Mouse (Mus musculus) layer of hippocampus, adult 8-10 months (tissue): Measurements from ENCODE around the gene Plin3. TPM values are rescaled to one million over a fixed set of nuclear protein-coding genes. Genes with fewer than 3 reads are reported as not detected.

Experiments used
- DNase-seq, 2 experiments: peaks; one replicate each; pipeline ENCODE4 v3.0.0; 2022; ENCODE audit warnings: low spot score in 2 of 2
- total RNA-seq, 4 experiments: library from RNA; stranded (reverse); gene quantifications; 2 replicates each; pipeline ENCODE4 v1.2.4; 2022

The Plin3 gene
- total RNA-seq, 4 experiments from 2014 or later = 13.2 to 22.6 (median 19.6) TPM

DNA sequence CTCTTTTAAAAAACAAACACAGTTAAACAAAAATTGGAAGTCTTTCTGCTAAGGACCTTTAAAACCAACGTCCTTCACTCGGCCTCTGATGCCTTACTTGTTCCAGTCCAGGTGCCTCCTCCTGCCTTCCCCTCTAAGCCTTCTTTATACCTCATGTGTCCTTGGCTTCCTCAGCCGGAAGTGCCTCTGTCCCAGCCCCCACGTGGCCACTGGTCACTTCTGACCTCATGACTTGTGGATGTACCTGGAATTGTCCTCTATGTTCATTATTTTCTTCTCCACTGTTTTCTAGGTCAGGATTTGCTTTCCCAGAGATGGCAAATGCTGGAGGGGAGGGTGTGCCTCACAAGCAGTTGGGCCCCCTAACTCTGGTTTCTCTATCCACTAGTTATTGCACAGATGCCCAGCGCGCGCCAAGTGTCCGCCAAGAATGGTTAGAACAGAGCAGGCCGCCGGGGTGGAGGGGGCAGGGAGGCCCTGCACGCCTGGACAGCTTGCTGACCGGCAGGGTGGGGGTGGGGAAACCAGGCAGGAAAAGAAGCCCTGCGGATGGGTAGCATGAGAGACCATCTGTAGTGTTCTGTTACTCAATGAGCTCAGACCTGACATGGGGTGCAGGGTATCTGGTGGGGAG lies 9.8 kb upstream of the Plin3 start:
- DNase-seq = no peak

DNA sequence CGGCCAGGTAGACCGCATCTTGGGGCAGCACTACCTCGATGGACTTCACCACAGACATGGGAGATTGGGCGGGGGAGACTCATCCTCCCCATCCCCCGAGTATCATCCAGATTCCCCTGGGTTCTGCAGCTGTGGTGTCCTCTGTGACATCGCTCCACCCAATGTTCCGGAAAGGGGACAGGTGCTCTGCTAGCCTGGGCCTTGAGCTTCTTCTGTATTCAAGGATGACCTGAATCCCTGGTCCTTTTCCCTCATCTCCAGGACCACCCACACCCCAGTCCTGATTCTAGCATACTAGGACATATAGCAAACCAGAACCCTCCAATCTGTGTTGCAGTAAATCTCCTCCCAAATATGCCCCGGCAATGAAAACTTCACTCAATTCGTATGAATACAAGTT lies 7.5 kb upstream of the Plin3 start, which contains the start of gene Arrdc5:
Arrdc5 (minus strand) TSS at position 101 of the 400 bp plus-strand sequence.
- no peak for DNase-seq

DNA sequence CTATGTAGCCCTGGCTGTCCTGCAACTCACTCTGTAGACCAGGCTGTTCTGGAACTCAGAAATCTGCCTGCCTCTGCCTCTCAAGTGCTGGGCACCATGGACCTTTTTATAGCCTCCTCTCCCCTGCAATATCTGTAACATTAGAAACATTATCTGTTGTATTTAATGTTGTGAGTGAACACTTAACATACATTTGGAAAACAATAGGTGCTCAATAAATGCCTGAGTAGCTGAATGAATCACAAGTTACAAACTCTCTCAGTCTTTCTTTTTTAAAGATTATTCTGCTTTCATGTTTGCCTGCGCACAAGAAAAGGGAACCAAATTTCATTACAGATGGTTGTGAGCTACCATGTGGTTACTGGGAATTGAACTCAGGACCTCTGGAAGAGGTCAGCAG lies 5.6 kb upstream of the Plin3 start:
- DNase-seq = no peak

DNA sequence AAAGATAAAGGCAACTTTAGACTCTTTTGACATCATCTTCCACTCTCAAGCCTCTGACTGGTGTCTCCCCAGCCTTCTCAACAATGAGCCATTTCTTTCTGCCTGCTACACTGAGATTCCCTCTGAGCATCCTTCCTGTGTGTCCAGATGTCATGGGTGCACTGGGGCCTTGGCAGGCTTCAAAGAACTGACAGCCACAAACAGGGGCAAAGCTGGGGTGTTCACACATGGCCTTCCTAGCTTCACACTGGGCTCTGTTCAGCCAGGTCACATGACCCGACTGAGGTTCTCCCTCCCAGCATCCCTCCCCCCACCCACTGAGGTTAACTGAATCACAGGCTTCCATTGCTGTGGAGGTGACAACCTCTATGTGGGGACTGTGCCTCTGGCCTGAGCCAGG lies 3.5 kb upstream of the Plin3 start:
- no peak for DNase-seq

DNA sequence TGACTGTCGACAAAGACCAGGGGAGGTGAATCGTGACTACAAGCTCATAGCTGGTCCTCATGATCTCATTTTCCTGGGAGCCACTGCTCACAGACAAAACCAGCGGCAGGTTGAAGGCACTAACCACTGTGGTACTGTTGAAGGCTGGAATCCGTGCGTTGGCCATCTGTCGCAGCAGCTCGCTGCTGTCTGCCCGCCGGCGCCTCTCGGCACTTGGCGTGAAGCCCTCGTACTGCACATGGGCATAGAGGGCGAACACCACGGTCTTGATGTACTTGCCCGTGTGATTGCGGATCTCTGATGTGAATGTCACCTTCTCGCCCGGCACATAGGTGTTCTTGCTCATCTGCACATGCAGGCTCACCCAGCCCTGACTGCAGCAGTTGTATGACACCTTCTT lies 1.6 kb upstream of the Plin3 start:
- peak in 1 of 2 experiments; percentile 57 for DNase-seq

DNA sequence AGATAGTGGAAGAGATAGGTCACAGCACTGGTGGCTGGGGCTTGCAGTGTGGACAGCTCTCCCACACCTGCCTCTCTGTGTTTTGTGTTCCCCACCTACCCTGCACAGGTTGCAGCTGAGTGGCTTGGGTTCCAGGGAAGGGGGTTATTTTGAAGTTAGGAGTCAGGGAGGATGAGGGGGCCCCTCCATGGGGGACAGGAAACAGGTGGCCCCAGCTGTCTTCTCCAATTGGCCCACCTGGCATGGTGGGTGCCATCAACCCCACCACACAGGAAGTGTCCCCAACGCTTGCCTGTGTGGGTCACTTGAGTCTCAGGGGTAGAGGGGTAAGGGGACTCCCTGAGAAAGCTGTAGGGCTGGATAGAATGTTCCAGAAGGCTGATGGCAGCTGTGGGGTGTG lies 618 bp upstream of the Plin3 start:
- no peak for DNase-seq

DNA sequence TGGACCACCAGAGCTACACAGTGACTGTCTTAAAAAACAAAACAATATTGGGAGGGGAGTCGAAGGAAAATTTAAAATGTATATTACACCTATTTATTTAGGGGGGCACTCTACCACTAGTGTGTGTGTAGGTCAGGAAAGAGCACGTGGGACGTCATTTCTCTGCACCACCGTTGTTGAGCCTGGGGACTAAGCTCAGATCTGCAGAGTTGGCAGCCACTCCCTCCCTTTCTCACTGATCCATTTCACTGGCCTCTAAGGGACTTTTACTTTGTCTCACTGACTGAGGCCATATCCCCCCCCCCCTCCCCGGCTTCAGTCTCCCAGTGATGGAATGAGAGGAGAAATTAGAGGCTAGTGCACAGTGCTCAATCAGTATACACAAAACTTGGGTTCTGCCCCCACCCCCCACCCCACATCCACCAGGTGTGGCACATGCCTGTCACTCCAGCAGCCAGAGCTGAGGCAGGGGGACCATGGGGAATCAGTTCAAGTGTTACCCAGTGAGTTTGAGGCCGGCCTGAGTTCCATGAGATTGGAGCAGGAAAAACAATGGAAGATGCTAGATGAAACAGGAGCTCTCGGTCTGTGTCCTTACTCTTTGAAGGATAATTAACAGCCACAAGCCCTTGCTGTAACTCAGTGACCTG lies 722 bp downstream of the Plin3 start:
- no peak for DNase-seq

DNA sequence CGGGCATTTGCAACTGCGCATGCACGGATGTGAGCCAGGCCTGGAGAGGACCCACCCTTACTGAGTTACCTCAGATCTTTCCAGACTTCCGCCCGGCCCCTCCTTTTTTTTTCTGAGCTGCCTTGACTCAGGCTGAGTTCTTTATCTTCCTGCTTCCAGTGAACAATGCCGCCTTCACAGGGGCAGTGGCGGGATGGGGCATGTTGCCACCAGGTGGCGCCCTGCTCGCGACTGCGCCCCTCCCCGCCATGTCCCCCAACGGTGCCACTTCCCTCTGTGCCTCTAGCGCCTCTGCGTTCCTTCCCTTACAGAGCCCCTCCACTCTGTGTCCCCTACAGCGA lies 1.5 kb downstream of the Plin3 start:
- DNase-seq = peak; percentile 71

DNA sequence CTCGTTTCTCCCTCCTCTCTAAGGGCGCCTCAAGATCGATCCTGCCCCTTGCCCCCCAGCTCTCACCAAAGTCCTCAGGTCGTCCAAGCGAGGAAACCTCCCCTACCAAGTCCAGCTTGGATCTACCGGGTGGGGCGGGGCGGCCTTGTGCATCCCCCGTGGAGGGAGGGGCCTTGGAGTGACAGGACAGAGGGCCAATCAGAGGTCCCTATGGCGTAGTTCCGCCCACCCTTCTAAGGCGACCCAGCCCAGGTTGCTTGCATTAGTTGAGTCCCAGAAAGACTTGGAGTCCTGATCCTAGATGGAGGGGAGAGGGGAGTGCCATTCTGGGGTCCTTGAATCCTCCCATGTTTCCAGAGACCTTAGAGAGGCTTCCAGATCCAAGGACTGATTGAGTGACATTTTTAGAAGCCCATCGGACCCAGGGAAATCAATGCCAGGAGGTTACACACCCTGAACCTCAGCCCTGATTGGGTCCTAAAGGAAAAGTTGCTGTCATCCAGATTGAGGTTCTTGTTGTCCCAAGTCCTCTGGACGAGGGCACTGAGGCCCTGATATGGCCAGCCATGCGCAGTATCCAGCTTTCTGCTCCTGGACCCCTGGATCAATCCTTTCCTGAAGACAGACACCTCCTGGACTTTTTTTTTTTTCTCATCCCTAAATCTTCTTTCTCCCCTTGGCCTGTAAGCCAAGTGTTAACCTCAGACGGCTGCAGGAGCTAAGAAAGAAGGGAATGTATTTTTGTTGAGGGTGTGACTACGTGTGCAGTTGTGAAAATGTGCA lies 2.1 kb downstream of the Plin3 start:
- DNase-seq = peak; percentile 52 to 76

DNA sequence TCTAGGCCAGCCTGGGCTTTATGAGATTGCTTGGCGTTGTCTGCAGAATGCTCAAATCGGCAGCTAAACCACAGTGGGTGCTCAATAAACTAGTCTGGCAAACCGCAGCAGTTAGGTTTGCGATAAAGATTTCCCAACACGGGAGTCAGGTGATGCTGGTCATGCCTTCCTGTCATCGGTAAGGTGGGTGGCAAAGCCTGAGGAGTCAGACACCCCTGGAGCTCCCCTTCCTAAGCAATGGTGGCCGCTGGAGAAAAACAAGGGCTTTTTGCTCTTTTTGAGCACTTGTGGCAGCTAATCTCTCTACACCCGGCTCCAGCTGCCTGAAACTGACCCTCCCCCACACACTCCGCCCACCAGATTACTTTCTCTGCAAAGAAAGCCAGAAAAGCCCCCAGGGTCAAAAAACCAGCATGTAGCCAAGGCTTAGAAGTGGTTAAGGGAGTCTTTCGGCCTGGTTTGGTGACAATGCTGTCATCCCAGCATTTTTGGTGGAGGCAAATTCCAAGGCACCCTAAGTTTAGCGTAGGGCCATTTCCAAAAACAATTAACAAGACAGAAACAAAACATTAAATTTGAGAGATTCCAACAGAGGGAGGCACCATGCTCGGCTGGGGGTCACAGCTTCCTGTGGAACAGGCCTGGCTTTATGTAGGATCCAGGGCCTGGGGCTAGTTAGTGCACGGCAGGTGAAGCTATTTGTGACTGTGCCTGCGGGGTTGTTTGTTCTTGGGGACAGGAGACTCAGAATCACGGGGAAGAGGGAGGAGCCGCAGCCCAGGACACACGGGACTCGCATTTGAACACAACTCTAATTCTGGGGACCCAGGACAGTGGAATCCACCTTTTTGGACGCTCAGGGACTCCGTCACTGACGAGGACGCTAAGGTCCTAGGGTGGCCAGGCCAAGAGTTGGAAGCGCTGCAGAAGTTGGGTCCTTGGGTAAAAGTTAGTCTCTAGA lies 3.0 kb downstream of the Plin3 start:
- DNase-seq = no peak

DNA sequence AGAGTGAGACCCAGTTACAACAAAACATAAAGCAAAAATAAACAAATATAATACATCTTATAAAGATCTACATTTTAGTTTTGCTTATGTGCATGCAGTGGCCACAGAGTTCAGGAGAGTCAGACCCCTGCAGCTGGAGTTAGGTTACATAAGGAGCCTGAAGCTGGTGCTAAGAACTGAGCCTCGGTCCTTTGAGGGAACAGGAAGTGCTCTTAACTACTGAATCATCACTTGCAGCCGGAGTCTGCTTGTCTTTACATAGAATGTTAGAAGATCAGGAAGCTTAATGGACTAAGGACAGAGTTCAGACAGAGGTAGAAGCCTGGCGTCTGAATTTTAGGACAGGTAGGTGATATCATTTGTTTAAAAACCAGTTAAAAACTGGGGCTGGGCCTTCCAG lies 3.8 kb downstream of the Plin3 start:
- DNase-seq = no peak

DNA sequence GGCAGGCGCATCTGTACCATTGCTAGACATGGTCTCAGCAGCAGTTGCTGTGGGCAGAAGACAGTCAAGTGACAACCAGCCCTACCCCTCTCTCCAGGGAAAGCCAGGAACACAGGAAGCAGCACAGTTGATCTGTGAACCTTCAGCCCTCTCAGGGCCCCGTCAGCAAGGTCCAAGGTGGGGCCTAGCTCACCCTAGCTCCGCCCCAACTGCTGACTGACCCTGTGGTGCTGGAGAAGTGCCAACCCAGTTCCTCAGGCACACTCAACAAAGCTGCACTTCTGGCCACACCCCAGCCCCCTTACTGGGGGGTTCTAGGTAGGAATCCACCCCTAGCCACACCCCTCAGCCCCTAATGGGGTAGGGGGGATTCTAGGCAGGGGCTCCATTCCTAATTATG lies 4.8 kb downstream of the Plin3 start:
- no peak for DNase-seq

DNA sequence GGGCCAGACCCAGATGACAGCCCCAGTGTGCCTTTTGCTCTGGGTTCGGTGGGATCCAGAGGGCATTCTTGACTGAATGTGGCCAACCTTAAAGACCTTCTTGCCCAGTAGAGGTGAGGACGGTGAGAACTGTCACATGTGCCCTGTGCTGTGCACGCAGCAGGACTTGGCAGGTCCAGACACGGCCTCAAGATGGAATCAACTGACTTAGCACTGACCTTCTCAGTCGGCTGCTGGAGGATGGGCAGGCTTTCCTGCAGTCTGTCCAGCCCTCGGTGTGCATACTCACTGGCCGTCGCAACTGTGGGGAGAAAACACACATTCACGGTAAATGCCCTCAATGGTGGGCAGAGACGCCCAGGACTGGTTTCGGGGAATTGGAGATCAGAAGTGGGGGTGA lies 6.7 kb downstream of the Plin3 start:
- no peak for DNase-seq

DNA sequence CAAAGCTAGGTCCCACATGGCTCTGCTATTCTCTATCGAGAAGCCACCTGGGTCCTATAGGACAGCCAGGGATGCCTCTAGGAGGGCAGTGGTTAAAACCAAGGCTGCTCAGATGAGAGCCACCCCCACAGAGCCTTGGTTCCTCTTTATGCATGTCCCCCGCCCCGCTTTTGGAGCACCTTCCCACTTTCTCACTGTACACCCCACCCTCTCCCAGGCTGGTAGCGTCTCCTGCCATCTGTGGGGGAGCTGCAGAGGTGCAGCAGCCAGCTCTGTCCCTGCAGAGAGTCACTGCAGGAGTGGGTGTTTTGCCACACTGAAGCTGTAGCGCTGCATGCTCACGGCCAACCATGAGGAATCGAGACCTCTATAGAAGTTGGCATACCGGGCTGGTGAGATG lies 9.4 kb downstream of the Plin3 start:
- DNase-seq = peak in 1 of 2 experiments; percentile 45

DNA sequence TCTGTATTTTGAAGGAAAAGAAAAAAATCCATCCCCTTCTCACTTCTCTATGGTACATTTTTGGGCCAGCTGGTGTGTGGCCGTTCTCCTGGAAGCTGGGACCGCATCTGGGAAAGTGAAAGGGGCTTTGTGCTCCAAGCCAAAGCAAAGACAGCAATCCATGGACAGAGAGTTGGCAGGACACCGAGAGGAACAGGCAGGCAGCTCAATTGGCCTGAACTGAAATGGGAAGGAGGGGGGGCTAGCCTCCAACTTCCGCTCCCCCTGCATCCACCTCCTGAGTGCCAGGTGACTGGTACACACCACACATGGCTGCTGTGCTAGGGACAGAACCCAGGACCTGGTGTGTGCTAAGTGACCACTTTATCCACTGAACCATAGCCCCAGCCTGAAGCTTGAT lies 9.9 kb downstream of the Plin3 start:
- peak in 1 of 2 experiments; percentile 69 for DNase-seq

DNA sequence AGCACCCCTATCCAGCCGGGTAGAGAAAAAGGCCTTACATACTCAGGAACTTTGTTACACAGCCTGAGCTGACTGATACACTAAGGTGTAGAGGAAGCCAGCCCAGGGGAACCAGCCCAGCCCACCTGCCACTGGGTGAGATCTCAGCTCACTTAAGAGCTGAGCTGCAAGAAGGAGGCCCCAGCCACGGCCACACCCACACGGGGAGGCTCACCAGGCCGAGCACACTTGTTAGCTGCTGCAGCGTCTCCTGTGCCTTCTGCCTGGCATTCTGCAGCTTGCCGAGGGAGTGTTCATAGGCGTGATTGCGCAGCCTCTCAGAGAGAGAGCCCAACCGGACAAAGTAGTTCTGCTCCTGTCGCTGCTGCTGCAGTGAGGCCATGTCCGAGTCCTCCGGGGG lies 11.5 kb downstream of the Plin3 start:
- DNase-seq = no peak

DNA sequence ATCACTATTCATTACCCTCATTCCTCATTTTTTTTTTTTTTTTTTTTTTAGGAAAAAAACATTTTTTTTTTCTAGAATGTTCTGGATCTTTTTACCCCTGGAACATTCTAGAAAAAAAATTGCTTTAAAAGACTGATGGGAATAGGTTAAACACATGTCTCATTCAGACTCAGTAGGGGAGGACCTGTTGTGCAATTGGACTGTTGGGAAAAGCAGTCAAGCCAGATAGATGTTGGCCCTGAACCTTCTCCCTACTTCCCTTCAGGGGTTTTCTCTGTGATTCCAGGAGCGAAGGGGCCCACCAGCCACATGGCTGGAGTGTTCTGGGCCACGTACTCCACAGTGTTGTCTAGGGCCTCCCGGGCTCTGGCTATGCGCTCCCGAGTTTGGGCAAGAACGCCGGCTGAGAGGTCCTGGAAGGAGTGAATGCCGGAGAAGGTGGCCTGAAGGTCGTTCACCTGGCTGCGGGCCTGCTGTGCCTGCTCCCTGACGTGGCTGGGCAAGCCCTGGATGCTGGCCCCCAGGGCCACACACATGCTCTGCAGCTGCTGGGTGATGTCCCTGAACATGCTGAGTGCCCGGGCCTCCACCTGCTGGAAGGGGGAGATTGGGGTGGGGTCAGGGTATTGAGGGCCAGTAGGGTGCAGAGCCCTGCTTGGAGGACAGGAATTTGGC lies 13.1 kb downstream of the Plin3 start:
- no peak for DNase-seq

DNA sequence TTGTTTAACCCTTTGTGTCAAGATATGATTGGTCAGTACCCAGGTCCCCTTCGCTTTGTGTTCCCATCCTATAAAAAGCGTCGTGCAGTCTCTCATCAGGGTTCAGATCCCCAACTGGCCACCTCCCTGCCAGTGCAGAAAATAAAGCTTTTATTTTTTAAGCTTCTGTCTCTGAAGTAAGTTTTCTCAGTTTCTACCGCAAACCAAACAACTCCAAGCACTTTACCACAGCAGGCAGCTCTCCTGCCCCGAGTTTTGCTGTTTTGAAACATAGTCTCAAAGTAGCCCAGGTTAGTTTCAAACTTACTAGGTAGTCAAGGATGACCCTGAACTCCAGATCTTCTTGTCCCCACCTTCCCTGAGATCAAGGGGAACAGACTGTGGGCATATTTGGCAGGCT lies 14.3 kb downstream of the Plin3 start:
- DNase-seq = no peak

DNA sequence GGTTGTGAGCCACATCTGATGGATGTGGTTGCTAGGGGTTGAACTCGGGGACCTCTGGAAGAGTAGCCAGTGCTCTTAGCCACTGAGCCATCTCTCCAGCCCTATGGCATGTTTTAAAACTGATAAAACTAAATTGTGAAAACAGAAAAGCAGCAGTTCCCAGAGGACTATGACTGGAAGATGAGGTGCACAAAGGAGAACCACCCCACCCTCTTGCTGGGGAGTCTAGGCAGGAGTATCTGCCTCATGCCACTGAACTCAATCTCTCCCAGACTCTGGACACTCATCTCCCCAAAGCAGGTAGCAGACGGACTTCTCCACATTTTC lies 15.1 kb downstream of the Plin3 start:
- DNase-seq = no peak

DNA sequence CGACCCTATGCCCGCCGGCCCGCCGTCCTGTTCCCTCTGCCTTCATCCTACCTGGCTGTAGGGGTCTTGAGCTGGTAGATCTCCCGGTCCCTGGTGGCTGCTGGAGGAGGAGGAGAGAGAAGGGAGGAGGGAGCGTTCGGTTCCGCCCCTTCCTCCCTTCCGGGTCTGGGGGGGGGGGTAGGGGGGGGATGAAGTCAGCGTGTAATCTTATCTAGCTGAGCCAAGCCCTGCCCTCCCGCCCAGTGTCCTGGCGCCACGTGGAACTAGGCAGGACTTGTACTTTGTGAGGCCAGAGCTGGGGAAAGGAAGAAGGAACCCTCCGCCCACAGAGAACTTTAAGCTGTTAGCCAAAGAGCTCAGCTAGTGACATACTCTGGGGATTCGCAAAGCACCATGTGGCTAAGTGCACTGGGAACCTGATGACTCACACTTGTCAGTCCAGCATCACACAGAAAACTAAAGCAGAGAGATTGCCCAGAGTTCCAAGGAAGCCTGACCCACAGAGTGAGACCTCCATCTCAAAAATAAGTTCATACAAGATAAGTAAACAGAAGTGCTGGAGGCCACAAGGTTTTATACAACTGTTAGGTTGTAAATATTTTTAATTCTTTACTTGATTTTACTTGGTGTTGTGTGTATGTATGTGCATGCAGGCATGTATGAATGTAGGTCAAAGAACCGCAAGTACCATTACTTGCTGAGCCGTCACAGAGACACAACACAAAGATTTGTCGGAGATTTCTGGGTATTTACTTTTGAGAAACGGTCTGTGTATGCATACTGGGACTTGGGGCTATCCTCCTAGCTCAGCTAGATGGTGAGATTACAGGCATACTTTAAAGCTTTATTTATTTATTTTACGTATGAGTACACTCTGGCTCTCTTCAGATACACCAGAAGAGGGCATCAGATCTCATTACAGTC lies 15.8 kb downstream of the Plin3 start, which contains the start of gene Ticam1:
Ticam1 (minus strand) TSS at position 144 of the 924 bp plus-strand sequence.
- DNase-seq = peak; percentile 78 to 80
